Mouse (Mus musculus) forebrain, embryonic 12.5 days (tissue): ENCODE results near the gene Kat5. TPM values are rescaled to one million over a fixed set of nuclear protein-coding genes. Genes with fewer than 3 reads are reported as not detected.
A peak's percentile ranks its signal among the peaks of the same experiment; 100 is the strongest.

Experiments used
- ATAC-seq: fragments of 200-750 bp; cut with Nextera tagmentation; 2 replicates; pipeline ENCODE4 v1.8.0; 2017; ENCODE audit warnings: moderate TSS enrichment; ENCODE audit not compliant: low FRiP score
- H3K27ac ChIP-seq: fragments of 300-500 bp; sonication (generic); 2 replicates; pipeline ENCODE4 v1.5.1; 2016; ENCODE audit warnings: mild to moderate bottlenecking
- H3K27me3 ChIP-seq: fragments of 300-500 bp; sonication (generic); 2 replicates; pipeline ENCODE4 v1.6.1; 2016; ENCODE audit warnings: mild to moderate bottlenecking
- H3K36me3 ChIP-seq: fragments of 300-500 bp; sonication (generic); replicated peaks from 2 replicates; pipeline ENCODE4 v1.6.1; 2016; ENCODE audit warnings: mild to moderate bottlenecking
- H3K4me1 ChIP-seq: fragments of 300-500 bp; sonication (generic); 2 replicates; pipeline ENCODE4 v1.6.1; 2016
- H3K4me2 ChIP-seq: fragments of 300-500 bp; sonication (generic); 2 replicates; pipeline ENCODE4 v1.6.1; 2016; ENCODE audit warnings: mild to moderate bottlenecking, moderate library complexity
- H3K4me3 ChIP-seq: fragments of 300-500 bp; sonication (generic); replicated peaks from 2 replicates; pipeline ENCODE4 v1.5.1; 2016; ENCODE audit warnings: mild to moderate bottlenecking
- H3K9ac ChIP-seq: fragments of 300-500 bp; sonication (generic); 2 replicates; pipeline ENCODE4 v1.6.1; 2016; ENCODE audit warnings: mild to moderate bottlenecking
- H3K9me3 ChIP-seq: fragments of 300-500 bp; sonication (generic); 2 replicates; pipeline ENCODE4 v1.6.1; 2016
- WGBS: fragments of 180-500 bp; shearing (Covaris S2); methylation state at CpG from one replicate; pipeline ENCODE4 v1.1.7; 2016; 5-methylcytosine and 5-hydroxymethylcytosine counted together
- polyA plus RNA-seq: library from polyadenylated mRNA; unstranded; fragments of >200 nt; fragmentation: Nextera tagmentation; extraction: Ambion mirVana; gene quantifications from 2 replicates; pipeline ENCODE4 v1.2.1, GENCODE M21; 2016

Gene Kat5
- polyA plus RNA-seq, 1 experiment from 2014 or later: 65.7 TPM

DNA sequence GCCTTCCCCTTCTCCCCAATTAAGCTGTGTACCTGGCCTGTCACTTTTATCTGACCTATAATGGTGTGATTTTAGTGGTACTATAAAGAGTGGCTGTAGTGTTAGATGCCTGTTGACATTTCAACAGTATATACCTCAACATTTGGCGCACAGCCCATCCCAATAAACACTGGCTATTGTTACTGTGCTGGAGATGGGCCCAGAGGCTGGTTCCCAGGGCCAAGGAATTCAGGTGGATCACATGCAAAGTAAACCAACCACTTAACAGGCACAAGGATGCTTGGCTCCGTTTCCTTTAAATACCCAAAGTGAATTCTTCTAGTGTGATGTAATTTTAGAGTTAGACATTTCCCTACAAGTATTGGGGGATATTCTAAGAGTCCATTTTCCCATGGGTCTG is 4.9 kb upstream of the Kat5 start:
- WGBS: 80% methylated on average over 2 of the region's 2 CpGs
- no peaks in the 10 kb centered on the region for H3K36me3 ChIP-seq
- peaks cover 13% of the 10 kb centered on the region; the same call in 1 of the 2 replicates for H3K27me3 ChIP-seq
- H3K4me3 ChIP-seq: no peak overlapping the region
- H3K27ac ChIP-seq: no peak overlapping the region
- ATAC-seq: no peak
- H3K4me1 ChIP-seq: peaks cover 7% of the 10 kb centered on the region
- H3K4me2 ChIP-seq: no peak overlapping the region
- H3K9me3 ChIP-seq: no peaks in the 10 kb centered on the region
- H3K9ac ChIP-seq: no peak overlapping the region

- WGBS: 75% methylated on average over 3 of the region's 3 CpGs
- no peaks in the 10 kb centered on the region for H3K9me3 ChIP-seq
- H3K27ac ChIP-seq: no peak overlapping the region
- no peak overlapping the region for H3K4me2 ChIP-seq
- peaks cover 22% of the 10 kb centered on the region for H3K4me1 ChIP-seq
- peaks cover 10% of the 10 kb centered on the region for H3K36me3 ChIP-seq
- no peak overlapping the region for H3K4me3 ChIP-seq
- no peak overlapping the region for H3K9ac ChIP-seq
- peaks cover 8% of the 10 kb centered on the region; the same call in 1 of the 2 replicates for H3K27me3 ChIP-seq
- no peak for ATAC-seq
Observed at GRCm38 (mm10) chr19:5612762-5613411, 2.9 kb upstream of the Kat5 start.

DNA sequence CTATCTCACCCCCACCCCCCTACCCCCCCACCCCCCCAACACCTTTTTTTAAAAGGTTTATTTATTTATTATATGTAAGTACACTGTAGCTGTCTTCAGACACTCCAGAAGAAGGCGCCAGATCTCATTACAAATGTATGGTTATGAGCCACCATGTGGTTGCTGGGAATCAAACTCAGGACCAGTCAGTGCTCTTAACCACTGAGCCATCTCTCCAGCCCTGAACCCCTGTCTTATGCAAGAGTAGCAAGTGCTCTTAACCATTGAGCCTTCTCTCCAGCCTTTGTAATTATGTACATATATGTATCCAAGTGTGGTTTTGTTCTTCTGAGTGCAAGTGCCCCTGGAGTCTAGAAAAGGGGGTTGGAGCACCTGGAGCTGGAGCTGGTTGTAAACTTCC is 1.9 kb upstream of the Kat5 start:
- H3K9ac ChIP-seq: no peak overlapping the region
- peaks cover 19% of the 10 kb centered on the region for H3K36me3 ChIP-seq
- no peak overlapping the region for H3K4me2 ChIP-seq
- H3K4me3 ChIP-seq: no peak overlapping the region
- no peak overlapping the region for H3K27ac ChIP-seq
- ATAC-seq: no peak
- H3K4me1 ChIP-seq: peaks cover 22% of the 10 kb centered on the region
- no peaks in the 10 kb centered on the region for H3K9me3 ChIP-seq
- WGBS: 86% methylated on average over 1 of the region's 1 CpGs
- peaks cover 8% of the 10 kb centered on the region; the same call in 1 of the 2 replicates for H3K27me3 ChIP-seq

DNA sequence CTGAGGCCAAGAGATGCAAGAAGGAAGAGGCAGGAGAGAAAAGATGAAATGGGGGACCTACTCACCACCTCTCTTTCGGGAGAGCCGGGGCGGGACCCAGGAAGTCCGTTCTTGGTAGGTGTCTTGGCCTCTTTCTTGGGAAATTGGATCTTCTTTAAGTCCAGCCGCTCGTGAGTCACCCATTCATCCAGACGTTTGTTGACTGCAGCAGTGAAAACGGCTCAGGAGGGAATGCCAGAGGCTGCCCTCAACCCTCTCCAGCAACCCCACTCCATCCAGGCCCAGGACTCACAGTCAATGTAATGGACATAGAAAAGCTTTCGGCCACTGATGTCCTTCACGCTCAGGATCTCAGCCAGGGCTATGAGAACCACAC is 878 bp downstream of the Kat5 start:
- Histone ChIP-seq H3K4me3 (peak overlapping the region; percentile 66), H3K27me3 (peaks cover 8% of the 10 kb centered on the region; the same call in 1 of the 2 replicates), H3K27ac (peak overlapping the region; percentile 97), H3K4me1 (peaks cover 22% of the 10 kb centered on the region), H3K36me3 (peaks cover 47% of the 10 kb centered on the region), H3K9me3 (no peaks in the 10 kb centered on the region), H3K4me2 (peak overlapping the region; percentile 70), H3K9ac (peak overlapping the region; percentile 73)
- no peak for ATAC-seq
- WGBS: 59% methylated on average over 10 of the region's 10 CpGs

DNA sequence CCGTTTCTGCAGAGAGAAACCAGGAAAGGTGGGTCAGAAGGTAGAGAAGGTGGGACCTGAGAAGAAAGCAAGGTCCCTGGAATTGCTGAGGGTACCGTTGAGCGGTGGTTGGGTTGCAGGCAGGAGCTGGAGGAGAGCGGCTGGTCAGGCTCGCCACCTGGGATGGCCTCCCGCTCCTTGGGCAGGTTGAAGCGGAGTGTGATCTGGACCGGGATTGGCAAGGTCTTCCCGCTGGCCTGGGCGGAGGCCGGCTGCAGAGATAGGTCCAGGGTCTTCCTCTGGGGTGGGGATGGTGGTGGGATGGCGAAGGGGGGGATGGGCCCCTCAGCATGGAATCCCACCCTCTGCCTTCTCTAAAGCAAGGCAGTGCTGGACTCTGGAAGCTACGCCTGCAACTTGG is 1.3 kb downstream of the Kat5 start:
- Histone ChIP-seq H3K27ac (peak overlapping the region; percentile 97), H3K9ac (peak overlapping the region; percentile 73), H3K27me3 (peaks cover 8% of the 10 kb centered on the region; the same call in 1 of the 2 replicates), H3K4me1 (peaks cover 24% of the 10 kb centered on the region), H3K4me2 (peak overlapping the region; percentile 70), H3K9me3 (no peaks in the 10 kb centered on the region), H3K36me3 (peaks cover 52% of the 10 kb centered on the region), H3K4me3 (peak overlapping the region; percentile 66)
- WGBS: 96% methylated on average over 13 of the region's 13 CpGs
- ATAC-seq: no peak

DNA sequence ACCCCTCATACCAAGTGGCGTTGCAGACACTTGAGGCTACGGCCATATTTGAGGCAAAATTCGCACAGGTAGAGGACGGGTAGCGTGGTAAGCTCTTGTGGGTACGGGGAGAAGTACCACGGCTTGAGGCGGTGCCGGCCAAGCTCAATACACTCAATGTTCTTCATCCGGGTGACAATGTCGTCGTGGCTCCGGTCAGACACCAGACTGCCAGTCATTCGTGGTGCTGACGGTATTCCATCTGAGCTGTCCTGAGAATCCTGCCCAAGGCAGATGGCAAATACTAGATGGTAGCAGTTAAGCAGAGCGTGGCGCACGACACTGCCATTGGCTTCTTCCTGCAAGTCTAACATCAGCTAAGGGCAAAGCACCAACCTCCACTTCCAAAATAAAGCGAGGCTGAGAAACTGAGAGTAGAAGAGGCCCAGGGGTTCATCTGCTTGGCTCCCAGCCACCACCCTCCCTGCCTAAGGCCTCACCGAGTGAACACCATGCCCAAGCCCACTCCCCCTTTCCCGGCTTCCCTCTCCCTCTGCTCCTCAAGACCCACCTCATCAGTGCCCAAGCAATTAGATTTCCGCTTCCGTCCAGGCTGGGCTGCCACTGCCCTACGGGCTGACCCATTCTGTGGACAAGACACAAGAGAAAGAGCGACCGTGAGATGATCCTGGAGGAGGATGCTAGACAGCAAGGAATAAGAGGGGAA is 2.2 kb downstream of the Kat5 start:
- H3K9ac ChIP-seq: no peak overlapping the region
- H3K27me3 ChIP-seq: 0 out of 2 replicates have a peak, but pooled peaks cover 4% of the 10 kb centered on the region
- H3K4me3 ChIP-seq: no peak overlapping the region
- H3K9me3 ChIP-seq: no peaks in the 10 kb centered on the region
- WGBS: 95% methylated on average over 26 of the region's 26 CpGs
- H3K27ac ChIP-seq: no peak overlapping the region
- H3K36me3 ChIP-seq: peaks cover 60% of the 10 kb centered on the region
- no peak for ATAC-seq
- no peak overlapping the region for H3K4me2 ChIP-seq
- H3K4me1 ChIP-seq: peaks cover 33% of the 10 kb centered on the region

DNA sequence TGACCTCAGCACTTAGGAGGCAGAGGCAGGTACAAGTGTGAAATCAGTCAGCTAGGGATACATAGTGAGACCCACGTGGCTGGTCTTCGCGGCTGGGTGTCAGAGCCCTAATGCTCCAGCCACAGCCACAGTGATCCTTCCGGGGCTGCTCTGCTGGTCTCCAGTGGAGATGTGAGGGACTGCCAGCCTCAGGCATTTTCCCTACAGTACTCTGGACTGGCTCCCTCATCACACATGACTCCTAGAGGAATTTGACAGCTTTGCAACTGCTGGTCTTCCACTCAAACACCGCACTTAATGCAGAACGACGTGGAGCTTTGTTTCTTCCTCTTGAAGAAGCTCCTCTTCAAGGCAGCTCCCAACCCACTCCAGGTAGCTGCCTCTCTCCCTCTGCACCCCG is 3.8 kb downstream of the Kat5 start:
- Histone ChIP-seq H3K4me1 (peaks cover 39% of the 10 kb centered on the region), H3K9ac (no peak overlapping the region), H3K36me3 (peaks cover 61% of the 10 kb centered on the region), H3K9me3 (no peaks in the 10 kb centered on the region), H3K27ac (no peak overlapping the region), H3K4me3 (no peak overlapping the region), H3K27me3 (no peaks in the 10 kb centered on the region), H3K4me2 (no peak overlapping the region)
- no peak for ATAC-seq
- WGBS: 86% methylated on average over 8 of the region's 8 CpGs

GRCm38 (mm10) chr19:5605126-5605525 is 4.9 kb downstream of the Kat5 start:
- no peak for ATAC-seq
- 92% methylated on average over 7 of the region's 7 CpGs for WGBS
- H3K4me3 ChIP-seq: no peak overlapping the region

DNA sequence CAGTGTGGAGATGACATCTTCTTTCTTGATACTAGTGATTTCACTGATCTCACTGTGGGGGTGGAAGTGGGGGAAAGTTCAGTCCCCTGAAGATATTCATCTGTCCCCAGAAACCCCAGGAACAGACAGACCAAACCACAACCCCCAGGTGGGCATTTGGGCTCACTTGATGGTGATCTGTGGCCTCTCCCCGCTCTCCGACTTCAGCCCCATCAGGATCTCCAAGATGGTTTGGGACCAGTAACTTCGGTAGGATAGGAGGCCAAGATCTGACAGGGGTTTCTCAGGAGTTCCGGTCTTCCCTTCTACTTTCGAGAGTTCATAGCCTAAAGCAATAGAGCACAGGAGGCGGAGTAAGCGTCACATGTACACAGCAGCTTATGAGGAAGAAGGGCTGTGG is 6.4 kb downstream of the Kat5 start:
- ATAC-seq: no peak
- Histone ChIP-seq H3K9ac (no peak overlapping the region), H3K27ac (no peak overlapping the region), H3K9me3 (no peaks in the 10 kb centered on the region), H3K4me3 (0 out of 2 replicates have a peak overlapping the region, but pooled peaks have one; percentile 93), H3K36me3 (peaks cover 59% of the 10 kb centered on the region), H3K4me1 (peaks cover 24% of the 10 kb centered on the region), H3K4me2 (no peak overlapping the region), H3K27me3 (no peaks in the 10 kb centered on the region)
- WGBS: 94% methylated on average over 7 of the region's 7 CpGs

More at GRCm38 (mm10) chr19:5605126-5605525, 4.9 kb downstream of the Kat5 start:
- H3K27me3 ChIP-seq: no peaks in the 10 kb centered on the region
- H3K9ac ChIP-seq: no peak overlapping the region
- peaks cover 61% of the 10 kb centered on the region for H3K36me3 ChIP-seq
- no peaks in the 10 kb centered on the region for H3K9me3 ChIP-seq
- no peak overlapping the region for H3K27ac ChIP-seq
- H3K4me2 ChIP-seq: no peak overlapping the region
- H3K4me1 ChIP-seq: peaks cover 32% of the 10 kb centered on the region

DNA sequence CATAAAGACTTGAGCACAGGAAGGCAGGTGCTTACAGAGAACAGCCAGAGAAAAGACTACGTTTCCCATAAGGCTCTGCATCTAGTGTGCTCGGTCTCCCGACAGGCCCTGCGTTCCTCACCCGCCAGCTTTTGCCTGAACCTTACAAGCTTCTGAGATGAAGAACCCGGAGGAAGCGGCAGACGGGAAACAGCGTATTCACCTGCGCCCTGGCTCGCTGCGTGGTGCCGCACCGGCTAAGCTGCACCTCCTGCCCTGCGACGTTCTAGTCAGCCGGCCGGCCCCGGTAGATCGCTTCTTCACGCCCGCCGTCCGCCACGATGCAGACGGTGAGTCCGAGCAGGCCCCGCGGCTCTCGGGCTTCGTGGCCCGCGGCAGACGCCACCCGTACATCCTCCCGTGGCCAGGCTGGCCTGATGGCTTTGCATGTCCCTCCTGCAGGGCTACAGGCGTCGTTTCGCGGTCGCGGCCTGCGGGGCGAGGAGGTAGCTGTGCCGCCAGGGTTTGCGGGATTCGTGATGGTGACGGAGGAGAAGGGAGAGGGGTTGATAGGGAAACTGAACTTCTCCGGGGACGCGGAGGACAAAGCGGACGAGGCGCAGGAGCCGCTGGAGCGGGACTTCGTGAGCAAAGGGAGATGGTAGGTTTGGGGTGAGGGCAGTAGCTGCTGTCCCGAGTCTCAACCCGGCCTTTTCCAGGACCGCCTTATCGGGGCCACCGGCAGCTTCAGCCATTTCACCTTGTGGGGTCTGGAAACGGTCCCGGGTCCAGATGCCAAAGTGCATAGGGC is 8.1 kb downstream of the Kat5 start, which contains the start of gene Rnaseh2c:
Gene Rnaseh2c, plus strand, starts transcription at position 122 of the 790 bp plus-strand sequence.
- H3K4me2 ChIP-seq: peak within 1 kb of the TSS; percentile 83
- peaks cover 42% of the 10 kb centered on the region for H3K36me3 ChIP-seq
- WGBS: under 1% methylated on average over 64 of the region's 64 CpGs
- no peaks in the 10 kb centered on the region for H3K9me3 ChIP-seq
- peak; percentile 91 for ATAC-seq
- H3K27me3 ChIP-seq: no peaks in the 10 kb centered on the region
- H3K4me1 ChIP-seq: peaks cover 17% of the 10 kb centered on the region
- peak within 1 kb of the TSS; percentile 88 for H3K27ac ChIP-seq
- peak within 1 kb of the TSS; percentile 93 for H3K4me3 ChIP-seq
- peak within 1 kb of the TSS; percentile 98 for H3K9ac ChIP-seq

GRCm38 (mm10) chr19:5599224-5599623 is 10.8 kb downstream of the Kat5 start:
- Histone ChIP-seq H3K27me3 (no peaks in the 10 kb centered on the region), H3K4me1 (peaks cover 17% of the 10 kb centered on the region), H3K27ac (no peak overlapping the region), H3K4me2 (no peak overlapping the region), H3K9me3 (no peaks in the 10 kb centered on the region), H3K36me3 (peaks cover 14% of the 10 kb centered on the region), H3K9ac (no peak overlapping the region), H3K4me3 (no peak overlapping the region)
- ATAC-seq: no peak
- 81% methylated on average over 4 of the region's 4 CpGs for WGBS

DNA sequence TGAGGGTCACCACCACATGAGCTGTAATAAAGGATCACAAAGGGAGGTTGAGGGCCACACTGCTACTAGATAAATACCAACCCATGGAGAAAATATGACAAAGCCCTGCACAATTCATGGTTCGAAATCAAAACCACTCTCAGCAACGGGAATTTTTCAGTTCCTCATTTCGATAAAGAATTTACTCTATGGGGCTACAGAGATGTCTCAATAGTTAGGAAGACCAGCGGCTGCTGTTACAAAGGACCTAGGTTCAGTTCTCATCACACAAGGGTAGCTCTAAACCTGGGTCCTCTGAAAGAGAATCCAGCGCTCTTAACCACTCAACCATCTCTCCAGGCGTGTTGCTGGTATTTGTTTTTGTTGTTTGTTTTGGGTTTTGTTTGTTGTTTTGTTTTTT is 18.1 kb downstream of the Kat5 start:
- no peak for ATAC-seq
- H3K4me2 ChIP-seq: no peak overlapping the region
- no peaks in the 10 kb centered on the region for H3K36me3 ChIP-seq
- H3K4me3 ChIP-seq: no peak overlapping the region
- no peaks in the 10 kb centered on the region for H3K27me3 ChIP-seq
- no peaks in the 10 kb centered on the region for H3K9me3 ChIP-seq
- H3K9ac ChIP-seq: no peak overlapping the region
- WGBS: 93% methylated on average over 6 of the region's 6 CpGs
- no peak overlapping the region for H3K27ac ChIP-seq
- H3K4me1 ChIP-seq: no peaks in the 10 kb centered on the region
